Mouse (Mus musculus) erythroid progenitor cell, adult 5-6 weeks (primary cell): ENCODE measurements around the gene Slc25a47. TPM values are rescaled to one million over a fixed set of nuclear protein-coding genes. Genes with fewer than 3 reads are reported as not detected.

Experiments
- ATAC-seq: replicated peaks from 2 replicates; pipeline ENCODE4 v1.8.0; 2016; ENCODE audit warnings: moderate number of reproducible peaks, mild to moderate bottlenecking, moderate TSS enrichment, inconsistent platforms; ENCODE audit not compliant: poor library complexity, low FRiP score, severe bottlenecking
- total RNA-seq, 2 experiments: library from RNA; stranded (forward) in 1 of 2; stranded (reverse) in 1 of 2; fragments of 150-400 nt in 1 of 2; fragments of 186-747, 209-891 nt in 1 of 2; gene quantifications; 2 replicates each; pipeline versions ENCODE4 v1.2.3 to v1.2.4; 2015 to 2017; ENCODE audit warnings: low replicate concordance in 2 of 2

Slc25a47 gene
- total RNA-seq, 2 experiments from 2014 or later: 1.3 to 5.3 TPM

GRCm38 (mm10) chr12:108855081-108855480 lies 19.2 kb downstream of the Slc25a47 start:
- no peak for ATAC-seq

- ATAC-seq: no peak
Observed at GRCm38 (mm10) chr12:108856186-108856585, 20.3 kb downstream of the Slc25a47 start.

- no peak for ATAC-seq
Observed at GRCm38 (mm10) chr12:108857109-108857508, 21.3 kb downstream of the Slc25a47 start.

- no peak for ATAC-seq
Observed at GRCm38 (mm10) chr12:108857589-108858184, 21.8 kb downstream of the Slc25a47 start.

- ATAC-seq: no peak
Observed at GRCm38 (mm10) chr12:108858486-108858885, 22.6 kb downstream of the Slc25a47 start.

GRCm38 (mm10) chr12:108865007-108865494 lies 29.2 kb downstream of the Slc25a47 start:
- no peak for ATAC-seq

GRCm38 (mm10) chr12:108869575-108869974 lies 33.7 kb downstream of the Slc25a47 start:
- no peak for ATAC-seq

GRCm38 (mm10) chr12:108873122-108873521 lies 37.3 kb downstream of the Slc25a47 start:
- no peak for ATAC-seq

GRCm38 (mm10) chr12:108879138-108879537 lies 43.3 kb downstream of the Slc25a47 start:
- no peak for ATAC-seq

GRCm38 (mm10) chr12:108880606-108881005 lies 44.8 kb downstream of the Slc25a47 start:
- no peak for ATAC-seq

GRCm38 (mm10) chr12:108881192-108881591 lies 45.3 kb downstream of the Slc25a47 start:
- ATAC-seq: no peak

GRCm38 (mm10) chr12:108882776-108883175 lies 46.9 kb downstream of the Slc25a47 start:
- no peak for ATAC-seq

- no peak for ATAC-seq
Observed at GRCm38 (mm10) chr12:108885906-108886305, 50.1 kb downstream of the Slc25a47 start.

GRCm38 (mm10) chr12:108887077-108887476 lies 51.2 kb downstream of the Slc25a47 start:
- ATAC-seq: no peak

GRCm38 (mm10) chr12:108888632-108889031 lies 52.8 kb downstream of the Slc25a47 start:
- no peak for ATAC-seq

GRCm38 (mm10) chr12:108892989-108893714 lies 57.3 kb downstream of the Slc25a47 start, which contains the start of gene Wdr25:
Wdr25 (plus strand) TSS chr12:108893631.
- ATAC-seq: no peak

GRCm38 (mm10) chr12:108893715-108894431 lies 58.0 kb downstream of the Slc25a47 start, which contains the start of gene Wars:
Wars (minus strand) TSS chr12:108894174.
- peak; percentile 100 for ATAC-seq

GRCm38 (mm10) chr12:108894432-108894816 lies 58.6 kb downstream of the Slc25a47 start:
- ATAC-seq: no peak

- ATAC-seq: no peak
Observed at GRCm38 (mm10) chr12:108896006-108896405, 60.2 kb downstream of the Slc25a47 start.

- ATAC-seq: no peak
Observed at GRCm38 (mm10) chr12:108901346-108901745, 65.5 kb downstream of the Slc25a47 start.
